Mouse (Mus musculus) adrenal gland, postnatal 36 days (tissue): Measurements from ENCODE around the gene Ehd1. TPM values are rescaled to one million over a fixed set of nuclear protein-coding genes. Genes with fewer than 3 reads are reported as not detected.

Experiments used
- DNase-seq, 2 experiments: peaks; one replicate each; pipeline ENCODE4 v3.0.0; 2021; ENCODE audit warnings: mixed read lengths in 1 of 2
- total RNA-seq, 2 experiments: library from RNA; stranded (reverse); gene quantifications; 2 replicates each; pipeline ENCODE4 v1.2.3; 2021

The Ehd1 gene
- total RNA-seq, 2 experiments from 2014 or later = 119 to 188 TPM

GRCm38 (mm10) chr19:6333761-6334595 lies 57.5 kb downstream of the Ehd1 start:
- DNase-seq = peak in 1 of 2 experiments; percentile 10

- DNase-seq = peak; percentile 94
Observed at GRCm38 (mm10) chr19:6334673-6335457, 58.3 kb downstream of the Ehd1 start, which contains the start of gene Men1. Gene Men1, plus strand, starts transcription at chr19:6334979.

- peak in 1 of 2 experiments; percentile 35 for DNase-seq
Observed at GRCm38 (mm10) chr19:6335458-6335827, 58.9 kb downstream of the Ehd1 start.

GRCm38 (mm10) chr19:6336920-6337319 lies 60.4 kb downstream of the Ehd1 start:
- DNase-seq = no peak

GRCm38 (mm10) chr19:6338171-6338570 lies 61.6 kb downstream of the Ehd1 start:
- DNase-seq = no peak

- DNase-seq = no peak
Observed at GRCm38 (mm10) chr19:6338716-6339115, 62.2 kb downstream of the Ehd1 start.

GRCm38 (mm10) chr19:6339191-6339590 lies 62.7 kb downstream of the Ehd1 start:
- no peak for DNase-seq

GRCm38 (mm10) chr19:6339890-6340504 lies 63.5 kb downstream of the Ehd1 start:
- peak; percentile 17 to 51 for DNase-seq

- DNase-seq = peak; percentile 93 to 97
Observed at GRCm38 (mm10) chr19:6340524-6341452, 64.3 kb downstream of the Ehd1 start, which contains the start of gene Map4k2. Gene Map4k2, plus strand, starts transcription at chr19:6341135.

- DNase-seq = peak in 1 of 2 experiments; percentile 16
Observed at GRCm38 (mm10) chr19:6341453-6342077, 65.0 kb downstream of the Ehd1 start.

GRCm38 (mm10) chr19:6342276-6342933 lies 65.9 kb downstream of the Ehd1 start:
- DNase-seq = no peak

GRCm38 (mm10) chr19:6343066-6343925 lies 66.8 kb downstream of the Ehd1 start:
- DNase-seq = no peak

- no peak for DNase-seq
Observed at GRCm38 (mm10) chr19:6343996-6344395, 67.5 kb downstream of the Ehd1 start.

- no peak for DNase-seq
Observed at GRCm38 (mm10) chr19:6346023-6346422, 69.5 kb downstream of the Ehd1 start.

GRCm38 (mm10) chr19:6346661-6347060 lies 70.1 kb downstream of the Ehd1 start:
- no peak for DNase-seq

GRCm38 (mm10) chr19:6347615-6348014 lies 71.1 kb downstream of the Ehd1 start:
- DNase-seq = no peak

- no peak for DNase-seq
Observed at GRCm38 (mm10) chr19:6348717-6349116, 72.2 kb downstream of the Ehd1 start.

- peak; percentile 50 to 73 for DNase-seq
Observed at GRCm38 (mm10) chr19:6349215-6349983, 72.9 kb downstream of the Ehd1 start.
